Mouse (Mus musculus): ENCODE measurements around the gene Enho. TPM values are rescaled to one million over a fixed set of nuclear protein-coding genes. Genes with fewer than 3 reads are reported as not detected.

Enho gene
- not detected in 2 replicates for polyA plus RNA-seq (2012)

- TF ChIP-seq GATA1 (IDR thresholded peaks at IDR 0.05; ENCODE audit: low read length): no peak
Observed at GRCm38 (mm10) chr4:41639913-41640507, at the start of gene Enho. Enho (minus strand) TSS chr4:41640324.

- TF ChIP-seq GATA1 (IDR thresholded peaks at IDR 0.05; ENCODE audit: low read length): no peak
Observed at GRCm38 (mm10) chr4:41682789-41683188, 42.7 kb upstream of the Enho start.

- no peak for TF ChIP-seq GATA1 (IDR thresholded peaks at IDR 0.05; ENCODE audit: low read length)
Observed at GRCm38 (mm10) chr4:41681947-41682346, 41.8 kb upstream of the Enho start.

- TF ChIP-seq GATA1 (IDR thresholded peaks at IDR 0.05; ENCODE audit: low read length): no peak
Observed at GRCm38 (mm10) chr4:41681176-41681575, 41.1 kb upstream of the Enho start.

- TF ChIP-seq GATA1 (IDR thresholded peaks at IDR 0.05; ENCODE audit: low read length): no peak
Observed at GRCm38 (mm10) chr4:41679291-41679690, 39.2 kb upstream of the Enho start.

GRCm38 (mm10) chr4:41678863-41679262, 38.7 kb upstream of the Enho start:
- TF ChIP-seq GATA1 (IDR thresholded peaks at IDR 0.05; ENCODE audit: low read length): no peak

GRCm38 (mm10) chr4:41677006-41677629, 37.0 kb upstream of the Enho start:
- TF ChIP-seq GATA1 (IDR thresholded peaks at IDR 0.05; ENCODE audit: low read length): no peak

- no peak for TF ChIP-seq GATA1 (IDR thresholded peaks at IDR 0.05; ENCODE audit: low read length)
Observed at GRCm38 (mm10) chr4:41676248-41677005, 36.3 kb upstream of the Enho start.

- TF ChIP-seq GATA1 (IDR thresholded peaks at IDR 0.05; ENCODE audit: low read length): no peak
Observed at GRCm38 (mm10) chr4:41673186-41673585, 33.1 kb upstream of the Enho start.

- TF ChIP-seq GATA1 (IDR thresholded peaks at IDR 0.05; ENCODE audit: low read length): no peak
Observed at GRCm38 (mm10) chr4:41672522-41672963, 32.4 kb upstream of the Enho start.

- TF ChIP-seq GATA1 (IDR thresholded peaks at IDR 0.05; ENCODE audit: low read length): no peak
Observed at GRCm38 (mm10) chr4:41671963-41672480, 31.9 kb upstream of the Enho start.

- TF ChIP-seq GATA1 (IDR thresholded peaks at IDR 0.05; ENCODE audit: low read length): no peak
Observed at GRCm38 (mm10) chr4:41671500-41671899, 31.4 kb upstream of the Enho start.

- no peak for TF ChIP-seq GATA1 (IDR thresholded peaks at IDR 0.05; ENCODE audit: low read length)
Observed at GRCm38 (mm10) chr4:41670836-41671235, 30.7 kb upstream of the Enho start.

- TF ChIP-seq GATA1 (IDR thresholded peaks at IDR 0.05; ENCODE audit: low read length): no peak
Observed at GRCm38 (mm10) chr4:41666646-41667045, 26.5 kb upstream of the Enho start.

GRCm38 (mm10) chr4:41665009-41665675, 25.0 kb upstream of the Enho start:
- no peak for TF ChIP-seq GATA1 (IDR thresholded peaks at IDR 0.05; ENCODE audit: low read length)

GRCm38 (mm10) chr4:41664533-41664932, 24.4 kb upstream of the Enho start:
- TF ChIP-seq GATA1 (IDR thresholded peaks at IDR 0.05; ENCODE audit: low read length): no peak
